Mouse (Mus musculus): Measurements from ENCODE around the gene Tmem37.

The Tmem37 gene

GRCm38 (mm10) chr1:120073519-120074306, at the start of gene Tmem37:
Gene Tmem37, minus strand, starts transcription at chr1:120074074.
- no peak for DNase-seq (ENCODE audit: low read depth, low spot score)

GRCm38 (mm10) chr1:120122634-120123383, 48.9 kb upstream of the Tmem37 start:
- DNase-seq (ENCODE audit: low read depth, low spot score) = no peak

GRCm38 (mm10) chr1:120121930-120122530, 48.2 kb upstream of the Tmem37 start:
- DNase-seq (ENCODE audit: low read depth, low spot score) = no peak

- DNase-seq (ENCODE audit: low read depth, low spot score) = peak; percentile 96
These were observed 47.3 kb upstream of the Tmem37 start, which contains the start of the genes Dbi and 3110009E18Rik for GRCm38 (mm10) chr1:120120969-120121811. Gene Dbi, minus strand, starts transcription at chr1:120121078. Gene 3110009E18Rik, plus strand, starts transcription at chr1:120121187.

- no peak for DNase-seq (ENCODE audit: low read depth, low spot score)
These were observed 46.5 kb upstream of the Tmem37 start for GRCm38 (mm10) chr1:120120141-120120968.

- no peak for DNase-seq (ENCODE audit: low read depth, low spot score)
These were observed 45.5 kb upstream of the Tmem37 start for GRCm38 (mm10) chr1:120119389-120119788.

GRCm38 (mm10) chr1:120118854-120119253, 45.0 kb upstream of the Tmem37 start:
- DNase-seq (ENCODE audit: low read depth, low spot score) = no peak

GRCm38 (mm10) chr1:120116106-120116505, 42.2 kb upstream of the Tmem37 start:
- DNase-seq (ENCODE audit: low read depth, low spot score) = no peak

- peak; percentile 77 for DNase-seq (ENCODE audit: low read depth, low spot score)
These were observed 41.8 kb upstream of the Tmem37 start for GRCm38 (mm10) chr1:120115671-120116081.

GRCm38 (mm10) chr1:120112251-120113187, 38.6 kb upstream of the Tmem37 start:
- DNase-seq (ENCODE audit: low read depth, low spot score) = no peak

- DNase-seq (ENCODE audit: low read depth, low spot score) = no peak
These were observed 37.9 kb upstream of the Tmem37 start for GRCm38 (mm10) chr1:120111766-120112165.

GRCm38 (mm10) chr1:120109741-120110432, 36.0 kb upstream of the Tmem37 start:
- DNase-seq (ENCODE audit: low read depth, low spot score) = no peak

- DNase-seq (ENCODE audit: low read depth, low spot score) = no peak
These were observed 31.7 kb upstream of the Tmem37 start for GRCm38 (mm10) chr1:120105556-120105959.

GRCm38 (mm10) chr1:120101227-120101609, 27.3 kb upstream of the Tmem37 start:
- no peak for DNase-seq (ENCODE audit: low read depth, low spot score)

- DNase-seq (ENCODE audit: low read depth, low spot score) = no peak
These were observed 26.8 kb upstream of the Tmem37 start for GRCm38 (mm10) chr1:120100456-120101226.

GRCm38 (mm10) chr1:120099483-120099882, 25.6 kb upstream of the Tmem37 start:
- no peak for DNase-seq (ENCODE audit: low read depth, low spot score)

GRCm38 (mm10) chr1:120098327-120098726, 24.5 kb upstream of the Tmem37 start:
- DNase-seq (ENCODE audit: low read depth, low spot score) = no peak

- no peak for DNase-seq (ENCODE audit: low read depth, low spot score)
These were observed 21.0 kb upstream of the Tmem37 start for GRCm38 (mm10) chr1:120094920-120095319.
